Mouse (Mus musculus) brown adipose tissue, adult 24 weeks (tissue): ENCODE measurements around the gene Ppm1h. TPM values are rescaled to one million over a fixed set of nuclear protein-coding genes. Genes with fewer than 3 reads are reported as not detected.

Source experiments
- H3K27ac ChIP-seq: fragments of 200-500 bp; replicated peaks from 2 replicates; pipeline ENCODE4 v1.5.1; 2012; ENCODE audit warnings: low read depth, mild to moderate bottlenecking, low read length
- H3K4me1 ChIP-seq: fragments of 200-500 bp; 2 replicates; pipeline ENCODE4 v1.6.1; 2012; ENCODE audit warnings: low read length, mixed read lengths; ENCODE audit not compliant: control insufficient read depth, insufficient read depth, insufficient read length
- H3K4me3 ChIP-seq: fragments of 200-500 bp; 2 replicates; pipeline ENCODE4 v1.5.1; 2012; ENCODE audit warnings: low read depth, mild to moderate bottlenecking, low read length, moderate library complexity; ENCODE audit not compliant: insufficient read depth
- polyA plus RNA-seq: library from polyadenylated mRNA; stranded (reverse); fragments of >200 nt; gene quantifications from 2 replicates; pipeline ENCODE4 v1.2.4, GENCODE M21; 2012; ENCODE audit not compliant: missing spikeins, insufficient read depth, insufficient read length

Gene Ppm1h
- polyA plus RNA-seq, 1 experiment = 0.67 TPM

- Histone ChIP-seq H3K4me3 (no peak overlapping the region), H3K4me1 (peaks cover 3% of the 10 kb centered on the region; the same call in 1 of the 2 replicates), H3K27ac (no peak overlapping the region)
Measured at GRCm38 (mm10) chr10:122817741-122818140, 139.2 kb downstream of the Ppm1h start.

- peaks cover 3% of the 10 kb centered on the region; the same call in 1 of the 2 replicates for H3K4me1 ChIP-seq
- no peak overlapping the region for H3K4me3 ChIP-seq
- H3K27ac ChIP-seq = no peak overlapping the region
Measured at GRCm38 (mm10) chr10:122819808-122820207, 141.2 kb downstream of the Ppm1h start.

DNA sequence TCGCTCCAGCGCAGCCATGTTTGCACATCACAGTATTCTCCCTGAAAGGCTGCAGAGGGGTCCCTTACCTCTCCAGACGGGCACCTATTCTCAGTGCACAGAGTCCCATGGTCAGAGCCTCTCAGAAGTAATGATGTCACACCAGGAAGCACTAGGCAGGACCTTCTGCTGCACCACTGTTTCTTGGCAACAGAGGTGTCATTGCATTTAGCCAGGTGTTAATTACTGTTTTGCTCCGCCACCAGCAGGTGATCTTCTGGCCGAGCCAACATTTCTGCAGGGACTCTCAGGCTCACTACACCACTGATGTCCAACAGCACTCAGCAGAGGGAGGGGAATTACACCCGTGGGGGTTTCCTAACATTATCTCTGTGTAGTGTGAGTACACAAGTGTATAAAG is 143.0 kb downstream of the Ppm1h start:
- Histone ChIP-seq H3K4me3 (no peak overlapping the region), H3K27ac (no peak overlapping the region), H3K4me1 (no peaks in the 10 kb centered on the region)

GRCm38 (mm10) chr10:122823642-122824041 is 145.1 kb downstream of the Ppm1h start:
- Histone ChIP-seq H3K27ac (no peak overlapping the region), H3K4me1 (no peaks in the 10 kb centered on the region), H3K4me3 (no peak overlapping the region)

DNA sequence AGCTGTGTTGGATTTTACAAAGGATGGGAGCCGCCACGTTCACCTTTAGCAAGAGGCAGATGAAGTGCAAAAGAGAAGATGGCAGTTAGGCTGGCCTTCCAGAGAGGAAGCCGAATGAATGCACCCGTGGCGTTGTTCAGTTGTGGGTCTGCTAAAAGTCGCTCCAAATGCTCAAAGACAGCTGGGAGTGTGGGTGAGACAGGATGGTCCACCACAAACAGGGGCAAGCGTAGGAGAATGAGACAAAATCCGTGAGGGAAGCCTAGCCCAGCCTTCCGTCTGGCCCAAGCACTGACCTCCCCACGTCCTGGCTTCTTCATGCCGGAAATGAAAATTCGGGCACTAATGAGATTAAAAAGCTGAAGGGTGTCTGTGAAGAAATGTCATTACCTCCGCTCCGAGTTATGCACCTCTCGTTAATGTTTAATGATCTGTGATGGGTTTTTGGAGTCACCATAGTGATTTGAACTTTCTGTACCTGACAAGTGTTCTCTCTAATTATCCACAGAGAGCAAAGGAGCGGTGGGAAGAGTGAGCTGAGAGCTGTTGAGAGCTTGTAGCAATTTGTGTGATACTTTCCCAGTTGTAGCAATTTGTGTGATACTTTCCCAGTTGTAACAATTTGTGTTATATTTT is 148.3 kb downstream of the Ppm1h start:
- Histone ChIP-seq H3K27ac (no peak overlapping the region), H3K4me1 (no peaks in the 10 kb centered on the region), H3K4me3 (no peak overlapping the region)

DNA sequence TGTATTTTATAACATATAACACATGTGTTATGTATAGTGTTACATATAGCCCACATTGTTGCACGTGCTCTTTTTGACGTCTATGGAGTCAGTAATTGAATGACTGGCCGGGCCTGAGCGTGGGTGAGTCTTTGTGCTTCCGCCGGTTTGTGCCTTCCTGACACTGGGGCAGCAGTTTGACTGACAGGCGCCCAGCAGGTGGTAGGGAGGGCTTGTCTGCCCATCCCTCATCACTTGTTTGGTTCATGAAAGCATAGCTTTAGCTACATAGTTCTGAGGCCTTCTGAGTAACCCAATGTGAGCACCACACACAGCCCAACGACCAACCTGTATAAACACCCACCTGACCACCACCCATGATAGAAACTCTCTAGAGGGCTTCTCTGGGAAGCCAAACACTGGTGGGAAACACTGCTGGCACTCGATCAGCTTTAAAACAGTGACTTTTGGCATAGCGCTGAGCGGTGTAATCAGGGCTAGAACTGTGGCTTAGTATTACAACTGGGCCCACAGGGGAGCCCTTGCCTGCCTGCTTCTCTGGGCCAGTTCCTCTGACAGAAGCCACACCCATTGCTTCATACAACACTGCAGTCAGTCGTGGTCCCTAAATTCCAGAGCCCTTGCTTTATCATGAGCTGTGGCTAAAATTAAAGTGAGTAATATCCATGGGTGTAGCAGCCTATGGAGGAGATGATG is 149.3 kb downstream of the Ppm1h start:
- no peak overlapping the region for H3K4me3 ChIP-seq
- H3K27ac ChIP-seq = no peak overlapping the region
- no peaks in the 10 kb centered on the region for H3K4me1 ChIP-seq

DNA sequence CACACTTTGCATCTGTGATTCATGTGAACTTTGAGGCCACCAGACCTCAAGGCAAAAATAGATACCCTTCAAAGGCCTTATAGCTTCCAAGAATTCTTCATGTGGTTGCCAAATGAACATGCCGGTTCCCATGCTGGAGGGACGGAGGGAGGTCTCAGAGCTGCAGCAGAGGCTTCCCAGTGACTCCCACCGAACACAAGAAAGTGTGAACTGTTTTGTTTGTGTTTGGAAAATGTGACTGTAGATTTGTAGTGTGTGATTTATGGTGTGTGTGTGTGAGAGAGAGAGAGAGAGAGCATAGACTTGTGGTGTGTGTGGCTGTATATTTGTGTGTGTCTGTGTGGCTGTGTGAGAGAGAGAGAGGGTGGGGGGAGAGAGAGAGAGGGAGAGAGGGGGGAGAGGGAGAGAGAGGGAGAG is 151.2 kb downstream of the Ppm1h start:
- H3K4me3 ChIP-seq = no peak overlapping the region
- H3K4me1 ChIP-seq = no peaks in the 10 kb centered on the region
- H3K27ac ChIP-seq = no peak overlapping the region

DNA sequence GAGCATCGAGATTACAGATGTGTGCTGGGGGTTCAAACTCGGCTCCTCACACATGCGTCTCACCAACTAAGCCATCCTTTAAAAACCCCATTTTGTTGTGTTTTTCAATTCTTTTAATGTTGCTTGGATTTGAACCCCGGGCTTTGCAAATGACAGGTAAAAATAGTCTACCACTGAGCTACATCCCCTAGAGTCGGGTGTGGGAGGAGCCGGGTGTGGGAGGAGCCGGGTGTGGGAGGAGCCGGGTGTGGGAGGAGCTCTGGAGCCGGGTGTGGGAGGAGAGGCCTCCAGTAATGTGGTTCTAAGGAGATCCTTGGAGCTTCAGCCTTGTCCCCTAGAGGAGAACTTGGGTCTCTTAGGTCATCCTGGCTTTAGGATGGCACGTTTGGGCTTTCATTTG is 152.1 kb downstream of the Ppm1h start:
- no peak overlapping the region for H3K27ac ChIP-seq
- no peak overlapping the region for H3K4me3 ChIP-seq

DNA sequence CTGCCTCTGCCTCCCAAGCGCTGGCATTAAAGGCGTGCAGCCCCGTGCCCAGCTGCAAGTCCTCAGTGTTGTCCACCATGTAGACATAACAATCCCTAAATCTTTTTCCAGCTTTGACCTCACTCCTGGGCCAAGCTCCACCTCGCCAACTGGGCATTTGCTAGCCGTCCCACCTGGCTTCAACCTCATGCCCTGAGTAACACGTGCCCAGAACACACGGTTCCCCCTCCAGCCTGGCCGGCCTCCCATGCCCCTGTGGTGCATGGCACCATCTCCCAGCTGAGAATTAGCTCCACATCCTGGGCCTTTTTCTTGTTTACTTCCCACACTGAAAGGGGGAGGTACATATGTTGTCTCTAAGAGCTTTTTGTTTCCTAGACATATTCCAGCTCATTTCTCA is 163.5 kb downstream of the Ppm1h start:
- H3K27ac ChIP-seq = no peak overlapping the region
- no peak overlapping the region for H3K4me3 ChIP-seq
- no peaks in the 10 kb centered on the region for H3K4me1 ChIP-seq

More for the DNA sequence above, 152.1 kb downstream of the Ppm1h start:
- H3K4me1 ChIP-seq = no peaks in the 10 kb centered on the region

DNA sequence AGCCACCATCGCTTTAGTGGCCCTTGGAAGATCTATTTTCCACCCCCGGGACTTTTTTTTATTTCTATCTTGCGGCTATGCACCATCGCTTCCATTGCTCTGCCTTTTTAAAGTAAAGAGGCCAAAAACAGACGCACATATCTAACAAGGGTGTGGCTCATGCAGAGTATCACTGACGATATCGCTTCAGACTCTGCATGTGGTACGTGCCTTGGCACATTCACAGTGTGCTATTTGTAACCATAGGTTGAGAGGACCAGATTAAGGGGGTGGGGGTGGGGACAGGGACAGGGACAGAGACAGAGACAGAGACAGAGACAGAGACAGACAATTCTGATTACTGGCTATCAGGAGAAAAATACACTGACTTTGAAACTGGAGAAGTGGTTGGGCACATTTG is 164.4 kb downstream of the Ppm1h start:
- no peak overlapping the region for H3K27ac ChIP-seq
- H3K4me3 ChIP-seq = no peak overlapping the region

GRCm38 (mm10) chr10:122845471-122845870 is 166.9 kb downstream of the Ppm1h start:
- H3K4me1 ChIP-seq = no peaks in the 10 kb centered on the region
- no peak overlapping the region for H3K4me3 ChIP-seq
- H3K27ac ChIP-seq = no peak overlapping the region

More for the DNA sequence above, 164.4 kb downstream of the Ppm1h start:
- no peaks in the 10 kb centered on the region for H3K4me1 ChIP-seq

DNA sequence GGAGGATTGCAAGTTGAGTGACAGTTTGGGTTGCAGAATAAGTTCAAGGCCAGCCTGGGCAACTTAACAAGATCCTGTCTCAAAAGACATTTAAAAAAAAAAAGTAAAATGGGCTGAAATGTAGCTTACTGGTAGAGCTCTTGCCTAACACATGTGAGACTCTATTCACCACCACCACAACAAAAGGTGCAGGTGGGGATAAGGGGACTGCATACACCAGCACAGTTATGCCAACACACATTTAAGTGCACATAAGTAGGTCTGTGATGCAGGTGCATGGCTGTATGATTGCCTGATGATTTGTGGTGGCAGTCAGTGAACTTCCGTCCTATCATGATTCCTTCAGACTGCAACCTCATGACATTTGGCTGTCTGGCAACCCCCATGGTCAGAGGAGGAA is 167.9 kb downstream of the Ppm1h start:
- Histone ChIP-seq H3K4me1 (no peaks in the 10 kb centered on the region), H3K27ac (no peak overlapping the region), H3K4me3 (no peak overlapping the region)

- Histone ChIP-seq H3K4me1 (no peaks in the 10 kb centered on the region), H3K4me3 (no peak overlapping the region), H3K27ac (no peak overlapping the region)
Measured at GRCm38 (mm10) chr10:122848020-122848457, 169.5 kb downstream of the Ppm1h start.

DNA sequence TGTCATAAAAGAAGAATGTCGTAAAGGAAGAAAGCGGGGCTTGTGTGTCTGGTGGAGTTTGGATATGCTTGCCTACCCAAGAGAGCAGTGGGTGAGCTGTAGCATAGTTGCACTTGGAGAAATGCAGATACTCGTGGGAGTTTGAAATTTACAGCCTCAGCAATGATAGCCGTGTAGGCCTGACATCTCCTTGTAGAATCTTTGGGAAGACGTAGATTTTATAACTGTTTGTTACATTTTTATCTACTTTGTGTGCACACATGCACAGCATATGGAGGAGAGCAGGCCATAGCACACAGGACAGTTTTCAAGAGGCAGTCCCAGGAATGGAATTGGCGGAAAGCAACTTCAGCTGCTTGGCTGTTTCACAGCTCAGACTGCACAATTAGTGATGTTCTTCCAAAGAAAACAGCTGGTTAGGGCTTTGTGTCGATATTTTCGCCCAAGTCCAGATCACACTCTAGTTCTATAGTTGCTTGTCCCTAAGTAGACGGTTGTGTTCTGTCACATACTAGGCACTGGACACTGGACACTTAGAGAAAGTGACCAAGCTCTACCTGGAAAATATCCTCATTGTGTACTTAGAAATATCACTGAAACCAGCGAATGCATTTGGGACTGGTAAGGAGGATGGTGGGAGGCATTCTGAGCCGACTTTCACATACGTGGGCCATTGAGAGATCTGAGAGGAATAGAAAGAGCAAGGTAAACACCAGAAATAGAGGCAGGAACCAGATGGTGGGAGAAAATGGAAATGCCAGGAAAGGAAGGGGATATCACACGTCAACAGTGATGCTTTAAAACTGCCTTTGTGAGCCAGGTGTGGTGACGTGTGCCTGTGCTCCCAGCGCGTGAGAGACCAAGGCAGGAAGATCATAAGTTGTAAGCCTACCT is 173.0 kb downstream of the Ppm1h start:
- H3K27ac ChIP-seq = no peak overlapping the region
- H3K4me1 ChIP-seq = no peaks in the 10 kb centered on the region; the same call in 1 of the 2 replicates
- no peak overlapping the region for H3K4me3 ChIP-seq

- no peak overlapping the region for H3K4me3 ChIP-seq
- H3K4me1 ChIP-seq = no peaks in the 10 kb centered on the region; the same call in 1 of the 2 replicates
- 0 out of 2 replicates have a peak overlapping the region, but pooled peaks have one; percentile 29 for H3K27ac ChIP-seq
Measured at GRCm38 (mm10) chr10:122854571-122854970, 176.0 kb downstream of the Ppm1h start.
